Mouse (Mus musculus): ENCODE measurements at regions not wholly inside any gene's neighbourhood (a gene's known extent, or its start where the extent isn't known, plus 50 kb on each side); places are given as distances from the start of the nearest gene placed in this dataset.

GRCm38 (mm10) chr4:89362650-89363049 is 51.8 kb upstream of the Cdkn2b start:
- no peak for TF ChIP-seq POLR2A (IDR thresholded peaks at IDR 0.05; ENCODE audit: control insufficient read depth, low read depth, low read length)
- no peak for TF ChIP-seq CTCF (IDR thresholded peaks at IDR 0.05; ENCODE audit: control insufficient read depth, insufficient read depth, insufficient replicate concordance, low read depth, low read length)
